Mouse (Mus musculus) ES-E14 (cell line): ENCODE data around the gene Epor. TPM values are rescaled to one million over a fixed set of nuclear protein-coding genes. Genes with fewer than 3 reads are reported as not detected.

Experiments used
- DNase-seq: peaks from one replicate; pipeline ENCODE4 v3.0.0-alpha.2; 2013; ENCODE audit warnings: low read depth, low spot score
- H3K27ac ChIP-seq: 2 replicates; pipeline ENCODE4 v1.5.1; 2012; ENCODE audit warnings: low read depth, mild to moderate bottlenecking, low read length, moderate library complexity, mixed read lengths; ENCODE audit not compliant: poor library complexity, insufficient read depth, severe bottlenecking
- H3K36me3 ChIP-seq: 2 replicates; pipeline ENCODE4 v1.6.1; 2012; ENCODE audit warnings: mild to moderate bottlenecking, low read length, moderate library complexity, mixed read lengths; ENCODE audit not compliant: control insufficient read depth, poor library complexity, insufficient read depth, severe bottlenecking
- H3K4me1 ChIP-seq, 2 experiments: fragments of 150-350 bp in 1 of 2; sonication (generic) in 1 of 2; 2 replicates each; pipeline ENCODE4 v1.6.1; 2012; ENCODE audit warnings: low read length in 2 of 2, mild to moderate bottlenecking in 1 of 2, mixed read lengths in 1 of 2; ENCODE audit not compliant: control insufficient read depth in 2 of 2, insufficient read depth in 2 of 2, poor library complexity in 1 of 2
- H3K4me3 ChIP-seq, 2 experiments: fragments of 150-350 bp in 1 of 2; sonication (generic) in 1 of 2; 2 replicates each; pipeline ENCODE4 v1.5.1; 2012; ENCODE audit warnings: low read length in 2 of 2, low read depth in 1 of 2, mild to moderate bottlenecking in 1 of 2, mixed read lengths in 1 of 2; ENCODE audit not compliant: insufficient read depth in 1 of 2, poor library complexity in 1 of 2, severe bottlenecking in 1 of 2
- H3K9ac ChIP-seq: 2 replicates; pipeline ENCODE4 v1.6.1; 2012; ENCODE audit warnings: low read depth, mild to moderate bottlenecking, low read length, mixed read lengths; ENCODE audit not compliant: poor library complexity, insufficient read depth, severe bottlenecking
- H3K9me3 ChIP-seq: fragments of 150-350 bp; sonication (generic); 2 replicates; pipeline ENCODE4 v1.6.1; 2012; ENCODE audit warnings: low read depth, mild to moderate bottlenecking, low read length; ENCODE audit not compliant: control insufficient read depth, insufficient read depth
- CHD2 ChIP-seq: IDR thresholded peaks from 2 replicates; pipeline ENCODE4 v1.6.1; 2014; ENCODE audit warnings: mild to moderate bottlenecking, low read depth, low read length, inconsistent platforms
- HCFC1 ChIP-seq: IDR thresholded peaks from 2 replicates; pipeline ENCODE4 v1.6.1; 2012; ENCODE audit warnings: low read length, inconsistent platforms, borderline replicate concordance; ENCODE audit not compliant: insufficient read depth
- MAFK ChIP-seq: IDR thresholded peaks from 2 replicates; pipeline ENCODE4 v1.6.1; 2014; ENCODE audit warnings: mild to moderate bottlenecking, low read depth, low read length, inconsistent platforms; ENCODE audit not compliant: insufficient read depth
- ZC3H11A ChIP-seq: IDR thresholded peaks from 2 replicates; pipeline ENCODE4 v1.6.1; 2012; ENCODE audit warnings: low read depth, mild to moderate bottlenecking, inconsistent platforms, low read length, borderline replicate concordance
- ZNF384 ChIP-seq: IDR thresholded peaks from 2 replicates; pipeline ENCODE4 v1.6.1; 2012; ENCODE audit warnings: low read depth, low read length, inconsistent platforms
- in situ Hi-C, 2 experiments: fragments of 600-800 bp; cut with MboI; formaldehyde crosslinking; loops; one replicate each; pipeline ENCODE4 v1.15.1; 2025; ENCODE audit warnings: low sequenced_read_pairs in 2 of 2, inconsistent platforms in 1 of 2; ENCODE audit not compliant: unreplicated experiment in 2 of 2
- total RNA-seq: library from RNA; depleted of rRNA; stranded (reverse); fragments of 300-350 nt; gene quantifications from 2 replicates; pipeline ENCODE4 v1.2.3, GENCODE M21; 2012

The Epor gene
- total RNA-seq, 1 experiment = 1.7 TPM

DNA sequence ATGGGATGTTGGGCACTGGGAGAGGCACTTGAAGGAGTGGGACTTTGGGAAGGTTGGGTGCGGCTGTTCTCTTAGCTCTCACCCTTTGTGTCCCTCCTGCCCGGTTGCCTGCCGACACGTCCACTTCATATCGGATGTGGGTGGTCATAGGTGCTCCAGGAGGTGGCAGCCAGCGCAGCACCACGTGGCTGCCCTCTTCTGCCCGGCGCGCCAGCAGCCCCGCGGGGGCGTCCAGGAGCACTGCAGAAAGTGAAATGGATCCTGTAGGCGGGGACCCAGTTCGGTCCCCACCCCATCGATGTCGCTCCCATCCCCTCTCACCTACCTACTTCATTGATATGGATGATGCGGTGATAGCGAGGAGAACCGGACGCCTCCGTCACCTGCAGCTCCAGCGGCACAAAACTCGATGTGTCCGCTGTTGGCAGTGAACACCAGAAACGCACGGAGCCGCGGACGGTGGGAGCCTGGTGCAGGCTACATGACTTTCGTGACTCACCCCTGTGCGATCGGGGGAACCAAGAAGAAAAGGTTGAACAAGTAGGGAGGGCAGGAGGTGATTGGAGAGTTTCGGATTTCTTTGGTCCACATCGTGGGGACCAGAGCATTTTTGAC is 1.8 kb downstream of the Epor start:
- H3K4me3 ChIP-seq = peak overlapping the region; percentile 54 to 68
- no peak for DNase-seq
- H3K9me3 ChIP-seq = no peaks in the 10 kb centered on the region
- H3K9ac ChIP-seq = peak overlapping the region; percentile 31; the same call in 1 of the 2 replicates
- no peak overlapping the region for H3K27ac ChIP-seq
- in situ Hi-C loops = no loop called here
- H3K4me1 ChIP-seq = peaks cover 0 to 9% of the 10 kb centered on the region in 2 experiments; a peak in 2 of 4 replicates
- no peak for TF ChIP-seq ZC3H11A
- no peak for TF ChIP-seq ZNF384
- no peak for TF ChIP-seq CHD2
- no peak for TF ChIP-seq HCFC1
- no peak for TF ChIP-seq MAFK
- no peaks in the 10 kb centered on the region; the same call in 1 of the 2 replicates for H3K36me3 ChIP-seq

- H3K4me1 ChIP-seq = peaks cover 0 to 9% of the 10 kb centered on the region in 2 experiments; a peak in 2 of 4 replicates
- H3K36me3 ChIP-seq = no peaks in the 10 kb centered on the region; the same call in 1 of the 2 replicates
- no peak for TF ChIP-seq HCFC1
- no peak for TF ChIP-seq ZNF384
- no peak for TF ChIP-seq MAFK
- TF ChIP-seq ZC3H11A = no peak
- no peak for TF ChIP-seq CHD2
- no peak overlapping the region for H3K9ac ChIP-seq
- H3K27ac ChIP-seq = no peak overlapping the region
- H3K9me3 ChIP-seq = no peaks in the 10 kb centered on the region
- in situ Hi-C loops = no loop called here
- H3K4me3 ChIP-seq = peak overlapping the region; percentile 38 to 68; a peak in 3 of 4 replicates
- no peak for DNase-seq
Measured at GRCm38 (mm10) chr9:21960558-21961208, 2.6 kb downstream of the Epor start.

GRCm38 (mm10) chr9:21960135-21960534 is 3.2 kb downstream of the Epor start:
- H3K36me3 ChIP-seq = no peaks in the 10 kb centered on the region; the same call in 1 of the 2 replicates
- TF ChIP-seq CHD2 = no peak
- TF ChIP-seq MAFK = no peak
- TF ChIP-seq ZC3H11A = no peak
- no peak for TF ChIP-seq ZNF384
- TF ChIP-seq HCFC1 = no peak
- H3K4me1 ChIP-seq = peaks cover 0 to 9% of the 10 kb centered on the region in 2 experiments; a peak in 2 of 4 replicates
- H3K27ac ChIP-seq = no peak overlapping the region
- no peak overlapping the region for H3K9ac ChIP-seq
- in situ Hi-C loops = no loop called here
- DNase-seq = no peak
- peak overlapping the region in 1 of 2 experiments; percentile 38; a peak in 2 of 4 replicates for H3K4me3 ChIP-seq
- no peaks in the 10 kb centered on the region for H3K9me3 ChIP-seq

- H3K9me3 ChIP-seq = no peaks in the 10 kb centered on the region
- no peak for DNase-seq
- H3K27ac ChIP-seq = no peak overlapping the region
- H3K4me1 ChIP-seq = peaks cover 0 to 9% of the 10 kb centered on the region in 2 experiments; a peak in 2 of 4 replicates
- no peak for TF ChIP-seq CHD2
- TF ChIP-seq HCFC1 = no peak
- TF ChIP-seq ZC3H11A = no peak
- no peak for TF ChIP-seq ZNF384
- no peak for TF ChIP-seq MAFK
- in situ Hi-C loops = no loop called here
- H3K36me3 ChIP-seq = no peaks in the 10 kb centered on the region; the same call in 1 of the 2 replicates
- H3K9ac ChIP-seq = no peak overlapping the region
- H3K4me3 ChIP-seq = no peak overlapping the region
Measured at GRCm38 (mm10) chr9:21959244-21959643, 4.1 kb downstream of the Epor start.
